Mouse (Mus musculus) c-Kit-positive CD71-negative TER-119-negative erythroid progenitor cells, embryonic 14.5 days (primary cell): ENCODE data around the gene Lgr6.
"Not testable (repeated sequence)": the region's sequence is repeated elsewhere in the genome, so short reads cannot be mapped to it uniquely, and the experiment has no call there.

ENCODE experiments used
- DNase-seq: peaks from one replicate; pipeline ENCODE4 v3.0.0-alpha.2; 2013; ENCODE audit warnings: low read depth

The Lgr6 gene

DNA sequence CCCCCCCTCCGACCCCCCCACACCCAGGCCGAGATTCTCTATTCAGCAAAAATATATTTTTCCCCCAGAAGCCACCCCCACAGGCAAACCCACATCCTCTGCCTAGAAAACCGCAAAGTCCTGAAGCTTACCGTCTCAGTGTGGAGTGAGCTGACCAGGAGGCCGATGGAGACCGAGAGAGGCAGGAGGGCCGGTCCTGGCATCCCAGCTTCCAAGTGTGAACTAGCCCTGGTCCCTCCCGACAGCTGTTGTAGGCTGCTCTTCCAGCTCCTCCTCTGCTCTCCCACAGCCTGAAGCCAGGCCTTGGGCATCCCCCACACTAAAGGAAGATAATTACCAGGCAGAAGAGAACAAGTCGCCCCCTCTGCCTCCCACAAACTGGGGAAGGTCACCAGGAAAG lies 23.9 kb upstream of the Lgr6 start:
- DNase-seq, result no peak

DNA sequence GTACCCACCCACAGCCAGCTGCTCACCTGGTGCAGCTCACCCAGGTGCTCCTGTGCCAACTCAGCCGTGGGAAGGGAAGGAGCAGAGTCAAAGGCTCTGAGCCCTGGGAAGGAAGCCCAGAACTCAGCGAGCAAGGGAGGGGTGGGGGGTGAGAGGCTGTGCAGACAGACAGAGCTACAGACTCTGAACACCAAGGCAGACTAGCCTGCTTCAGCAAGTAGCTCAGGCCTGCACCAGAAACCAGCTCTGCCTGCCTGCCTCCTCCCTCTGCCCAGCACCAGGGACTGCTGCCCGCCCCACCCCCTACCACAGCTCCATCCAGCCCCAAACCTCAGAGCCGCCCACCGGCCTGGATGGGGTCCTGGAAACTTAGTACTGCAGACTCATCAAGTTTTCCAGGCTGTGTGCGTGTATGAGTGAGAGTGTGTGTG lies 22.9 kb upstream of the Lgr6 start:
- no peak for DNase-seq

DNA sequence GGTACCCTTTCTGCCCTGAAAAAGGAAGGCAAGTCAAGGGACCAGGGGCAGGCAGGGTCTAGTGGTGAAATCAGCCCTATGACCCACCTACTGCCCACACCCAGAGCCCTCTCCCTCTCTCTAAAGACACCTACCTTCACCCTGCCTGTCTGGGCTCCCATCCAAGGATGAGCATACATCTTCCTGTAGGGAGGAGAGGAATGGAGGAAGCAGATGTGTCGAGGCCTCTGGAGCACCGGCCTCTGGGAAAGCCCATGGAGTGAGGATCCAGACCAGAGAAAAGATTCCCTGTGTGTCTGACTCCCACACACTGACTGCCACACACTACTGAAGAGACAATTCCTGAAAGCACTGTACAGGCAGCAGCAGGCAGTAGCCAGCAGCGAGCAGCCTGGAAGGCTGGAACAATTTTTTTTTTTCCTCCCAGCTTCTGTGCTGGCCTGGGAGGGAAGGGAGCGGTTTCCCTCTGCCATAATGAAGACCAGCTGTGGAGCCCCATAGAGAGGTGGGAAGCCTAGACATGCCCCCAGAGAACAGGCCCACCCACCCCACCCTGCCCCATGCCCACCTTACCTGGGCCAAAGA lies 21.5 kb upstream of the Lgr6 start:
- DNase-seq, result no peak

DNA sequence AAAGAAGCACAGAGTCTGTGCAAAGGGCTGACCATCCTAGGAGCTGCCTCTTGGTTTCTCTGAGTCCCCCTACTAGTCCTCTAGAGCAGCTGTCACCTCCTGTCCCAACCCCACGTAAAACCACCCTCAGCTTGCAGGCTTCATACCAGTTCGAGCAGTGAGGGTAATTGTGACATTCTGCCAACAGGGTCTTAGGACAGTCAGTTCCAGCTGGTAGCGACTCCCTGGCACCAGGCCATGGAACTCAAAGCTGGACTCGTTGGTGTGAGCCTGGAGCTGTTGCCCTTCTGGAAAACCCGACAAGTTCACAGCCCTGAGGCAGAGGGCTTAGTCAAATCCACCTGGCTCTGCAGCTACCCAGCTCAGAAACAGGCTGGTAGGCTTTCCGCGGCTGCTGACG lies 20.9 kb upstream of the Lgr6 start:
- no peak for DNase-seq

DNA sequence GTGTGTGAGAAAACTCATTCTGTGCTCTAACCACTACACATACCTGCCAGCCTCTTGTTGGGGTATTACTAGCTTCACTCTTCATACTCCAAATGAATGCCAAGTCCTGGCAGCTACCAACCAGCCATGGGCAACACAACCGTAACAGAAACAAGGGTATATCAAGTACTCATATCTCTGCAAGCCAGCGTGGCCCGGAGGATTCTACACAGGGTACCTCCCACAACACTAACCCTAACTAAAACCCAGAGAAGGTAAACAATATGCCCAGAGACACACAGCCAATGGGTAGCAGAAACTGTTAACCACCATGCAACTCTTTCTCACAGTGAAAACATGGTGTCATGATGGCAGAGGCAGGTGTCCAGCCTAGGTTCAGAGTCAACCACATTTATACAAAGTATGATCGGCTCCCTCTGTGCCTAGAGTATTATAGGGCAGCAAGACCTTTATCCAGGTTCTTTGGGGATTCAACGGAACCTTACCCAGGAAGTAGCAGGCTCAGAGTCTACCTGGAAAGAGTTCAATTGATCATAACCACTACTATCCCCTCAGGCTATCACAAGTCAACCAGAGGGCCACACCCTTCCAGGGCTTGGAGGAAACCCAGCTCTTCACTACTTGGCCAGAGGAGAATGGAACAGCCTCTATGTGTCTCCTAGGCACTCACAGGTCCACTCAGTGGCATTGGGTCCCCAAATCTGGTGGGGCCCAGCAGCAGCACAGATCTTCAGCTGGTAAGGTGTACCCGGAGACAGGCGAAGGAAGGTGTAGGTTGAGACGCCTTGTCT lies 19.7 kb upstream of the Lgr6 start:
- no peak for DNase-seq

DNA sequence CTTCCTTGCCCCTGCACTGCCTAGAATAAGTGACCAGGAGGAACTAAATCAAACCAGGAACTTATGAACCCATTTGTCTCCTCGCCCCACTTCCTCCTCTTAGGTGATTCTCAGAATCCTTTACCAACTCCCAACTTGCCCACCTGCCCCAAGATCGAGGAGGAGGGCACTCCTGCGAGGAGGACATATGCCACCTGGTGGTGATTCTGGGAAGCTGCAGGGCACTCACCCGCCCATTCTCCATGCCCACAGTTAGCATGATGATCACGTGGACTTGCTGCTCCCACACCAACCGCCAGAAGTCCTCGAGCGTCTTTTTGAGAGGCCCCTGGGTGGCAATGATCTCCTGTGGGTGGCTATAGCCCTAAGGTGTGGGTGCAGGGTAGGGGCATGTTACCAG lies 7.6 kb upstream of the Lgr6 start:
- no peak for DNase-seq

DNA sequence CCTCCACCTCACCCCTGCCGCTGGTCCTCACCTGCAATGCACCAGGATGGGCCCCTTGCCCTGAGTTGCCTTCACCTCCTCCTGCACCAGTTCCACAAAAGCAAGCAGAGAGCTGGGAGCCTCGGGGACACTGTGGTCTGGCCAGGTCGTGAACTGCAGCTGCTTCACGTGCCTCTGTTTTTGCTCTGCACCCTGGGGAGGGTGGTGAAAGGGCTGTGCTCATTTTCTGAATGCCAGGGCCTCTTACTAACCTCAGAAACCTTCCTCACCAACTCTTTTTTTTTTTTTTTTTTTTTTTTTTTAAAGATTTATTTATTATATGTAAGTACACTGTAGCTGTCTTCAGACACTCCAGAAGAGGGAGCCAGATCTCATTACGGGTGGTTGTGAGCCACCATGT lies 6.2 kb upstream of the Lgr6 start:
- DNase-seq, result not testable (repeated sequence)

DNA sequence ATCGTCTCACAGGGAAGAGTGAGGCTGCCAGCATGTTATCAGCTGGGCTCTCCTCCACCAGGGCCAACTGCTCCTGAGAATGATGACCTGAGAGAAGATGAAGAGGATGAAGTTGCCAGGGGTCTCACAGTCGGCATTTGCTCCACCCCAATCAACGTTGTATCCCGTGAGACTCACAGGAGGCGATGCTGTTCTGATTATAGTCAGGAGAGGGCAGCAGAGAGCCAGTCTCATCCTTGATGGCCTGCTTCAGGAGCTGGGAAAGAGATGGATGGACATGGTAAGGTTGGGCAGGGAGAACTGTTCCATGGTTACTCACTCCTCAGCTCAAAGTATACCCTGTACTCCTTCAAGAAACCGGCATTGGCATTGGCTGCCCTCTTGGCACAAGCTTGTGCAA lies 5.0 kb upstream of the Lgr6 start:
- no peak for DNase-seq

DNA sequence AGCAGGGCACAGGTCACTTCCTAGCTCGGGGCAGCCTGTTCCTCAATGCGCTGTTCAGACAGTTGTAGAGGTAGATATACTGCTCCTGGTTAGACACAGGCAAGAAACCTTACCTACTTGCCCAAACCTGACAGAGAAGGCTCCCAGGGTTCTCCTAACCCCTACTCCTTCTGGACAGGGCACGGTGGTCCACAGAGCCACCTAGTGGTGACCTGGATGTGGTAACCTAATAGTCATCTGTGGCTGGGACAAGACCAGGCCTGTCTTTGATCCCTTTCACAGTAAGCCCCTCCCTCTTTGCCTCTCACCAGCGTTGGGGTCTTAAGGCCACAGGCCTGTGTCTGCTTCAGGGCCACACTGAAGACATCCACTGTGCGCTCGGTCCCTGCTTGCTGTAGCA lies 3.5 kb upstream of the Lgr6 start:
- no peak for DNase-seq

DNA sequence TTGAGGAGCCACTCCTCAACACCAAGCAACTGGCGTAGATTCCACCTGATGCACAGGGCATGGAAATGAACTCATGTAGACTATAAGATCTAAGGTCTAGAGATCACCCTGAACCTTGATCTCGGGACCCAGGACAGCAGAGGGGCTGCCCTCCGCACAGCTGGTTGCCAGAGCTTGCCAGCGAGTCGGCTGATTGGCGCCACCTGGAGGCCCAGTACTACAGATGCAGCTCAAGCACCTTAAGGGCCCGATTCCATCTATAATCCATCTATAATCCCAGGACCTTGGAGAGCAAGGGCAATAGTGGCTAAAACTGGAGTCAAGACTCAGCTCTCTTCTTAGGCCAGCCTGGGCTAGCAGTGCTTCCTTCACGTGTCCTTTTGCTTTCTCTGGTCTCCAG lies 875 bp upstream of the Lgr6 start:
- DNase-seq, result peak; percentile 65

DNA sequence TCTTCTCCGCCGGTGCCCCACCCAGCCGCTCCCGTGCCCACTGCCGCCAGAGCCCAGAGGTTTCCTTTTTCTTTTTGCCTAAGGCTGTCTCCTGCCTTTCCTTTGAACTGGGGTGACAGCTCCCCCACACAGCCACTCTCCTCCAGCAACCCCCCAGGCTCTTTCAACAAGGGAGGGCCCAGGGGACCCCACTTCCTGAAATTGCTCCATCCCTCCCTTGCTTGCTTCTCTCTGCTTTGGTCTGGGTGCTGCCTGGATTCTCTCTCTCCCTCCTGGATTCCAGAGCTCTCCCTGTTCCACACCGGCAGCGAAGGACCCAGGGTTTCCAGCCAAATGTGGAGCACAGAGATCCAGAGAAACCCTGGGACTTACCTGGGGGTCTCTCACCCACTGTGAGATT lies 4.7 kb downstream of the Lgr6 start:
- no peak for DNase-seq

DNA sequence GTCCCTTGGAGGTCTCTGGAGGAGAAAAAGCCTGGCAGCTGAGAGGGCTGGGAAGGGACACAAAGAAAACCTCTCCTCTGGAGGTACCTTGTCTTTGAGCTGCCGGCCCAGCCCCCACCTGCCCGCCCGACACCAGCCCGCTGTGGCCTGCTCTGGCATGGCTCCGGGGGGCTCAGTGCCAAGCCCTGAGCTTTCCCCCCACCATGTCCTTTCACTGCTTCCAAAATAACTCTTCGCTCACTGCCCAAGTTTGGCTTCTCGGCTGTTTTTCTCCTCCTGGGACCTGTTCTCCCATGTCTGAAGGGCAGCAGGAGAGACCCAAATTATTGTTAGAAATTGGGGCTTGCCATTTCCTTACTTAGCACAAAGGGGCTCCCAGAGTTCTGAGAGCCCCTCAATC lies 6.6 kb downstream of the Lgr6 start:
- DNase-seq, result no peak

DNA sequence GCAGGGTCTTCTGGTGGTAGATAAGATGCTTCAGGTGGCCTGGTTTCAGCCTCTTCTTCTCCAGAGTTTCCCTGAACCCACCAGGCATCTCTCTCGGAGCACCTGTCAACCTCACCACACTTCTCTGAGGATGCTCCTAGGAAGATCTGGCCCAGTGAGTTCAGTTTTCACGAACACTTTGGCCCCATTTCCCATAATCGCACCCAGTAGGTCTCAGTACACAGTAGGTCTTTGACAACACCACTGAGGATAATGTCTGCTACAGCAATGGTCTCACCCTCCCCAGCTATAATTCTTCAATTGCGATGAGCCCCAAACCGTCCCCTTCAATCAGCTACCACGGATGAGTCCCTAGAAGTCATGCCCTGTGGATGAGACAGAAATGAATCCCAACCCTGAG lies 7.6 kb downstream of the Lgr6 start:
- no peak for DNase-seq

DNA sequence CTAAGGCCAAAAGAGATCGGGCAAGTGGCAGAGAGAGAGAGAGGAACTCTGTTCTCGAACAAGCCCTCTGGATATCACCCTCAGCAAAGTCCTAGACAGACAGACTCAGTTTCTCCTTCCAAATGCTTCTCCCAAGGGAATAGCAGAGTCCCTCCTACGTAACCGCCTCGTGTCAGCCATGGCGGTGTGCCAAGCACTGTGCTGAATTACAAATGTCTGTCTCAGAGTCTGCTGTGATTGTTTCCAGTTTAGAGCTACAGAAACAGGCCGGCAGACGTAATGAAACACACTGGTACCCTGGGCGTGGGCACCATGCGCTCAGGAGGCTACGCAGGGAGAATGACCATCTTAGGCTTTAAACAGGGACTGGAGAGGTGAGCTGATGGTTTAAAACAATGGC lies 8.8 kb downstream of the Lgr6 start:
- DNase-seq, result no peak

DNA sequence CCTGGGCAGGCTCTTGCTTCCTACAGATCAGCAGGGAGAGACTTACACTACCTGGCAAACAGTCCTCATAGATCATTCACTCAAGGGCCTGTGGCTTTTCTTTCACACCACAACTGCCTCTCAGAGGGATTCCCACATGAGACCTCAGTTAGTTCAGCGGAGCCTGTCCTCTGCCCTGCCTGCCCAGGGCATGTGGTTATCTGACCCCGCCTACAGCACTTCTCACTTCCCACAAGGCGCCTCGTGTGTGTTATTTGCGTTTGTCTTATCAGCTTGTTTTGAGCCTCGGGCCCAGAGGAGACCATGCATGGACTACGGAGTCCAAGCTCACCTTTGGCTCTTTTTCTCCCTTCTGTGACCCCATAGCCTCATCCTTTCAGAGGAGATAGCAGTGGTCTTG lies 9.9 kb downstream of the Lgr6 start:
- no peak for DNase-seq

DNA sequence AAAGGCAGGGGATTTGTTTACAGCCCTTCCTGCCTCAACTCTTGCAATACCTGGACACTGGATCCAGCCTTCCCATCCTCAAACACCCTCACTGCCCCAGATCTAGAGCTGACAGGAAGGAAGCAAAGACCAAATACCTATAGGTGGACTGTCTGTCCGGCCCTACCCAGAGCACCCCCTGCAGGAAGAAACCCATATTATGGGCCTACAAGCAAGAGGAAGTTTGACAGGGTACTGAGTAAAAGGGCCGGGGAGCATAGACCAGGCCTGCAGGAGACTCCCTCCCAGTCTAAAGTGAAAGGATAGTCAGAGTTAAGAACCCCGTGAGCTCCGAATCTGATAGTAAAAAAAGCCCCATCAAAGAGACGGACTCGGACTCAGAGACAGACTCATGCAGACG lies 10.4 kb downstream of the Lgr6 start:
- no peak for DNase-seq

DNA sequence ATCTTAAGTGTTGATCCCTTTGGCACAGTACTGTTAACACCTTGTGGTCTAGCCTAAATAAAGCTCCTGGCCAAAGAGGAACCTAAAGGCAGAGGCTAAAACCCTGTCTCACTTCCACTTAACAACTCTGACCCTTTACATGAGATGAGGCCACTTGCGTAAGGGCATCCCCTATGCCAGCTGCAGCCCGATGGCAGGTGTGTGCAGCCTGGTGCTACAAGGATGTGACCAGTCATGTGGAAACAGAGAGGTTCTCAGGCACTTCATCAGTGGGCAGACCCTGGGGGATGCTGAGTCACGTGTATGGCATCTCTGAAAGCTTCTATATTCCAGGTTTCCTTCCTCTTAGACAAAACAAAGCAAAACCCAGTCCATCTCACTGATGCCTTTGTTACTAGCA lies 14.2 kb downstream of the Lgr6 start:
- no peak for DNase-seq

DNA sequence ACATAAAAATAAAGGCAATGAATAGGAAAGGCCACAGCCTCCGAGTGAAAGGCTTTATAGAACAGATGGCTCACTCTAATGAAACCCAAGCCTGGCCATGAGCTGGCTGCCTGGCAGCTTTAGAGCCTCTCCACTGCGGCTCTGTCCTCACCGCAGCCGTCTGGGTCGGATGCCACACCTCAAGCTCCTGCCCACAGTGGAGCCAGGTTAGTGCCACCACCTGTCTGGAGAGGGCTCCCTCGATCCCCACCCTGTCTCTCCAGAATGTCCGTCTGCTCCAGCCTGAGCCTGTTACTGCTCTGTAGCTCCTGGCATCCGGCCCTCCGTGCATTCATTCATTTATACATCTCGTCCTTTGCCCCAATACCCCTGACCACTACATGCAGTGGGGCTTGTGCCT lies 15.4 kb downstream of the Lgr6 start:
- no peak for DNase-seq

DNA sequence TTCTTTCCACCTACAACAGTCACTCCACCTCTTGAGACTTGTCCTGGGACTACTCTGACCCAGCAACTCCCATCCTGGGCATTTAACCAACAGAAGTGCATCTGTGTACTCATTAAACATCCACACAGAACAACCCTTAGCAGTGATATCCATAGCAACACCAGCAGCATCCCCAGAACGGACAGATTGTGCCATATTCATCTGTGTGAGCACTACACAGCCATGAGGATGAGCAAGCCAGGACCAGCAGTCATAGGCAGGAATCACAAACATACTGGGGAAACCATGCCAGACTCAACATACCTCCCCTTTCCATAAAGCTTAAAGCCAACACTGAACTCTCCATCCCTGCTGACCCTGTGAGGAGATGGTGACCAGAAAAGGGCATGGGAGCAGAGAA lies 17.7 kb downstream of the Lgr6 start:
- DNase-seq, result no peak

DNA sequence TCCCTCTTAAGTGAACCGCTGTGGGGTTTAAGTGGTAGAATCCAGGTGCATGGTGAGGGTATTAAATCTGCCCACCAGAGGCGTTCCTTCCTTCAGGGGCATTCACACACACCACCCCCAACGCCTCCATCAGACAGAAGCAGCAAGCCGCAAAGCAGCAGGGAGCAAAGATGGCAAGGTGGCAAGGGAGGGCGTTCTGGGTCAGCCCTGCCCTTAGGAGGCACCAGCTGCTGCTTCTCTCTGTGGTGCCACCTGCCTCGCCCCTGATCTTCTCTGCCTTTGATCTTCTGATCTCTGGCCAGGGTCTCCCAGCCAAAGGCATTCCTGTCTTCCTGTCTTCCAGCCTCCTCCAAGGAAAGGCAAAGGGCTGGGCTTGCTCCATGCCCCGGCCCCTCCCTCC lies 19.1 kb downstream of the Lgr6 start:
- no peak for DNase-seq

DNA sequence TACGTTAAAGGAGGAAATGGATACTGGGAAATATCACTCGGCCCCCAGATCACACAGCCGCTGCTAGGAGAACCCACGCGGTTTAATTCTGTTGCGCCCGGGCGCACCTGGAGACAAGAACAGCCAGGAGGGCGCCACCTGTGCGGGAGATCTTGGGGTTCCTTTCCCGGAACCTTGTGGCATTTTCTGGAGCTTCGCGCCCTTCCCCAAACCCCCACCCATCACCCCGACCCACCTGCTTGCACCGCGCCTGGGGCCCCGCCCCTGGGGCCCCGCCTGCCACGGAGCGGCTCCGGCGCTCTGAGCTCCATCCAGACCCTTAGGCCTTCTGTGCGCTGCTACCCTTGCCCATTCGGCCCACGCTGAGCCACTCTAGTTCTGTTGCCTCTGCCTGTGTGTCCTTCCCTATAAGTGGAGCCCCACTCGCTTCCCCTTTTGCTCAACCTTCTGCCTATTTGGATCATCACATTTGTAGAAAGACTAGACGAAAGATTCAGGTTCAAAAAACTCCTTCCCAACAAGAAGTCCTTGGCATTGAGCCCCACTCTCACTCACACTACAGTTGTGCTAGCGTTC lies 19.7 kb downstream of the Lgr6 start:
- DNase-seq, result no peak

DNA sequence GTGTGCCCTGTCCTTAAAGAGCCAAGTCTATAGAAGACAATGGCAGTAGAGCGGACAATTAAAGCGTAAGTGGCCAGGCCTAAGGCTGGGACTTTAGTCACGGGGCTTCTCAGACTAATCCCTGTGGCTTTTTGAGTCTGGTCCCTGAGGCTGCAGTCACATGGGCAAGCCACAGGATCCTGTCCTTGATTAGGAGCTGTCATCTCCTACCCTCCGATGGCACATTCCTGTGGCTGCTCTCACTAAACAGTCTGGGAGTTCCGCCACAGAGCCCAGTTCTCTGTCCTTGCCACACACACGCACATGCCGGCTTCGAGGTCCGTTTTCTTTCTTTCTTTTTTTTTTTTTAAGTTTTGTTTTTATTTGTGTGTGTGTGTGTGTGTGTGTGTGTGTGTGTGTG lies 21.6 kb downstream of the Lgr6 start:
- DNase-seq, result no peak

DNA sequence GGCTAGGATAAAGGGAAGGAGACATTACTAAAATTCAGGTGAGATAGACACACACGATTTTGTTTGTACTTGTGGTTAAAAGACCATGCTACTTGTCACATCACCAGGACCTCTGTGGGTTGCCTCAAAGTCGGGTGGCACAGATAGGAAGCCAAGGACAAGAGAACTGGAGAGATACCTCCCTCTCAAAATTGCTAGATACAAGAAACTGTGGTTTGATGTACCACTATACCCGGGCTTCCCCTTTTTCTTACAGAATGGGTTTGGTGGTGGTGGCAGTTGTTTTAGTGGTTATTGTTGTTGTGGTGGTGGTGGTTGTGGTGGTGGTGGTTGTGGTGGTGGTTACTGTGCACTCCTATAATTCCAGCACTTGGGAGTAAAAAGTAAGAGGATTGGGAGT lies 22.8 kb downstream of the Lgr6 start:
- no peak for DNase-seq

DNA sequence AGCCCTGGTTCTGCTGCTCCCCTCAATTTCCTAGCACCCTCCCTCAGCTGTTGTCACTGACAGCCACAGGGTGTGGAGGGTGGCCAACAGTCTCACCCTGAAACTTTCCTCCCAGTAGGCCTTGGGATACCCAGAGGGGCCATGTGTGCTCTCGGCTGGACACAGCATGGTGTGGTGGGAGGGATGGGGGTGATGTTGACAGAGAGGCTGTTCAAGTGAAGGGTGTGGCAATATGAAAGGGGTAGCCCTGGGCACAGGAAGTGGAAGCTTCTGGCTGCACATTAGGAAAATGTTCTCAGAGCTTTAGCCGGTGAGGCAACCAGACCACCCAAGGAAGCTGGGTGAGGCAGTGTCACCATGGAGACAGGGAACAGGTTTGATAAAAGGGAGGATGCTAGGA lies 26.1 kb downstream of the Lgr6 start:
- DNase-seq, result no peak
